Mouse (Mus musculus) gastrocnemius, adult 2 months (tissue): ENCODE results near the gene Ryk. TPM values are rescaled to one million over a fixed set of nuclear protein-coding genes. Genes with fewer than 3 reads are reported as not detected.
A peak's percentile ranks its signal among the peaks of the same experiment; 100 is the strongest.

Source experiments
- DNase-seq: peaks from one replicate; pipeline ENCODE4 v3.0.0; 2022
- H3K27ac ChIP-seq: fragments of 200-600 bp; 2 replicates; pipeline ENCODE4 v1.8.1; 2022; ENCODE audit warnings: mild to moderate bottlenecking
- H3K4me3 ChIP-seq: fragments of 200-600 bp; 2 replicates; pipeline ENCODE4 v1.8.1; 2022; ENCODE audit warnings: mild to moderate bottlenecking, moderate library complexity
- CTCF ChIP-seq: fragments of 200-600 bp; IDR thresholded peaks from 2 replicates; pipeline ENCODE4 v1.8.1; 2022; ENCODE audit warnings: antibody characterized with exemption, mild to moderate bottlenecking, moderate library complexity
- intact Hi-C: fragments of 180-260 bp; cut with DNase I; formaldehyde crosslinking; loops from one replicate; pipeline ENCODE4 v1.15.1; 2025
- total RNA-seq, 2 experiments: library from RNA; stranded (reverse); gene quantifications; 2 replicates each; pipeline ENCODE4 v1.2.3; 2021

The Ryk gene
- total RNA-seq, 2 experiments from 2014 or later: 47.6 to 51.4 TPM

- H3K27ac ChIP-seq: peak overlapping the region; percentile 92
- DNase-seq: no peak
- H3K4me3 ChIP-seq: peak overlapping the region; percentile 95
- TF ChIP-seq CTCF: no peak
- intact Hi-C loops: no loop called here
Observed at GRCm38 (mm10) chr9:102836279-102836678, 1.6 kb downstream of the Ryk start.

- DNase-seq: peak; percentile 78
- intact Hi-C loops: no loop called here
- Histone ChIP-seq H3K4me3 (peak overlapping the region; percentile 13), H3K27ac (peak overlapping the region; percentile 33)
- no peak for TF ChIP-seq CTCF
Observed at GRCm38 (mm10) chr9:102840792-102841778, 6.4 kb downstream of the Ryk start.

- Histone ChIP-seq H3K4me3 (no peak overlapping the region), H3K27ac (peak overlapping the region; percentile 33)
- TF ChIP-seq CTCF: no peak
- DNase-seq: peak; percentile 55
- intact Hi-C loops: no loop called here
Observed at GRCm38 (mm10) chr9:102841832-102842231, 7.1 kb downstream of the Ryk start.

DNA sequence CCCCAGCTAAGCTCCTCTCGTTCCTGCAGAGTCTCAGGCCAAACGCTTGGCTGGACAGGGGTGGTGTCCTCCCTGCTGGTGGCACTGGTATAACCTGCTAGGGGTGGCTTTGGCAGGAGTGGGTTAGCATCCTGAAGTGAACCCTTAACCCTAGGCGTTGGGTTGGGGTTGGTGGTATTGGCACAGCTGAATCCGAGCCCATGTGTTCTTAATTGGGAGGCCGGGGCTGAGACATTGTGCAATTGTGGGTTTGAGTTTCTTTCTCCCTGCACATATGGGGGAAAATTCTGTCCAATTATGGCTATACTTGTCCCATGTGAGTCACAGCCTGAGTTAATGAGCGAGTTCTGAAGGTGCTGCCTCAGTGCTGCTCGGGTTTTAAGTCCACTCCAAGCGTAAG lies 7.8 kb downstream of the Ryk start:
- no peak overlapping the region for H3K4me3 ChIP-seq
- intact Hi-C loops: no loop called here
- H3K27ac ChIP-seq: no peak overlapping the region
- no peak for DNase-seq
- no peak for TF ChIP-seq CTCF

DNA sequence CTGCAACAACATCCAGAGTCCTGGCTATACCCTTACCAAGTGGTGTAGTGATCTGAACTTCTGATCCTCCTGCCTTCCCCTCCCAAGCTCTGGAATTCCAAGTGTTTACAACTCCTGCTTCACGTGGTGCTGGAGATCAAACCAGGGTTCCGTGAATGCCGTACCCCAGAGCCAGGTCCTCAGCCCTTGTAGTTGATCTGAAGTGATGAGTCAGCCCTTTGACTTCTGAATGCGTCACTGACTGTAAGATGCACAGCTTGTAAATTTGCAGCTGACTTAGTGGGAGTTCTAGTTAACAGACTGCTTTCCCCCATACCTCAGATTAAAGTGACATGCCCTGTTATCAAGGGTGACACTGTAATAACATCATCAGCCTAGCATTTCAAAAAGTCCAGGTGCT lies 8.9 kb downstream of the Ryk start:
- no peak for DNase-seq
- H3K27ac ChIP-seq: no peak overlapping the region
- H3K4me3 ChIP-seq: no peak overlapping the region
- TF ChIP-seq CTCF: no peak
- intact Hi-C loops: no loop called here

DNA sequence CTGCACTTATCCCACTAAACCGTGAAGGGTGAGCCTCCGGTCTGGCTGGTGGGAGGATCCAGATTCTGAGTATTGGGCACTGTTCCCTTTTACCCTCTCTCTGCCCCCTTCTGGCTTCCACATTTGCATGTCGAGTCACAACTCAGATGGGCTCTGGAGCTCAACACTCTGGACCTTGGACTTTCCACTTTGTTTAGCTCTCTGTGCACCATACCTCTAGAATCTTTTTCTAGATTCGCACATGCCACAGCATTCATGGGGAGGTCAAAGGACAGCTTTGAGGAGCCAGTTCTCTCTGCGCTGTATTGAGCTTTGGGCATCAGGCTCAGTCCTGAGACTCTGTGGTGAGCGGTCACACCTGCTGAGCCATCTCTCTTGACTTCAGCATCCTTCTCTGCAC lies 11.1 kb downstream of the Ryk start:
- intact Hi-C loops: no loop called here
- Histone ChIP-seq H3K4me3 (no peak overlapping the region), H3K27ac (no peak overlapping the region)
- no peak for TF ChIP-seq CTCF
- no peak for DNase-seq

DNA sequence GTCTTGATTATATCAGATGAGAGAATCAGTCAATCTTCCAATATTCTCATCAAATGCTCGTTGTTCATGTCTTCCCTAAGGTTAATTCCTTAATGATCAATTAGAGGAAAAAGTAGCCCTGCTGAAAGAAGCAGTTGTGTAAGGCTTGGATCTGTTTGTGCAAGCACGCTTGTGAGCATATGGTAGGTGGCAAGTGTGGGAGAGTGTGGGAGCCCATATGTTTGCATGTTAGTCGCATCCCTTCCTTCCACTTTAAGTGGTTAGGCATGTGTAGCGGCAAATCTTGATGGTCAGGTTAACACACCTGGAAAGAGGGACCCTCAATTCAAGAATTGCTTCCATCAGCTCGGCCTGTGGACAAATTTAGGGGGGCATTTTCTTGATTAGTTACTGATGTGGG lies 11.6 kb downstream of the Ryk start:
- TF ChIP-seq CTCF: no peak
- DNase-seq: no peak
- intact Hi-C loops: no loop called here
- H3K4me3 ChIP-seq: no peak overlapping the region
- H3K27ac ChIP-seq: no peak overlapping the region

GRCm38 (mm10) chr9:102852076-102853022 lies 17.6 kb downstream of the Ryk start:
- no peak for TF ChIP-seq CTCF
- no peak for DNase-seq
- no peak overlapping the region for H3K27ac ChIP-seq
- no peak overlapping the region for H3K4me3 ChIP-seq
- intact Hi-C loops: no loop called here

- Histone ChIP-seq H3K4me3 (no peak overlapping the region), H3K27ac (no peak overlapping the region)
- intact Hi-C loops: no loop called here
- no peak for TF ChIP-seq CTCF
- DNase-seq: no peak
Observed at GRCm38 (mm10) chr9:102857856-102858255, 23.1 kb downstream of the Ryk start.

GRCm38 (mm10) chr9:102858283-102858682 lies 23.6 kb downstream of the Ryk start:
- Histone ChIP-seq H3K27ac (no peak overlapping the region), H3K4me3 (no peak overlapping the region)
- DNase-seq: no peak
- intact Hi-C loops: no loop called here
- no peak for TF ChIP-seq CTCF

- DNase-seq: no peak
- intact Hi-C loops: no loop called here
- TF ChIP-seq CTCF: no peak
- Histone ChIP-seq H3K4me3 (no peak overlapping the region), H3K27ac (no peak overlapping the region)
Observed at GRCm38 (mm10) chr9:102859399-102859798, 24.7 kb downstream of the Ryk start.

DNA sequence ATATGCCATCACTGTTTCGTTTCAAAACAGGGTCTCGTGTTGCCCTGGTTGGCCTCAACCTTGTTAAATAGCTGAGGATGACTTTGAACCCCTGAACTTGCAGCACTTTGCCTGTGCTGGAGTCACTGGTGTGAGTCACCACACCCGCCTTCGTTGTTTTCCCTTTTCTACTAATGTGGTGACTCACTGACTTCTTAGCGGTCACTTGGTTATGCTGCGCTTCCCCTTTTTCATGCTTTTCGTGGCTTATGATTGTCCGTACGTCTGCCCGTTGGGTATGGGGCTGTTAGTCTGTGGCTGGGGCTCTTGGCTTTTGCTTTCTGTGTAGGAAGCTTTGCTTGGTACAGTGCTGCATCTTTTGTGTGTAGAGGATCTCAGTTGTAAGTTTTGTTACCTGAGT lies 25.2 kb downstream of the Ryk start:
- no peak for TF ChIP-seq CTCF
- no peak for DNase-seq
- intact Hi-C loops: no loop called here
- Histone ChIP-seq H3K4me3 (no peak overlapping the region), H3K27ac (no peak overlapping the region)

DNA sequence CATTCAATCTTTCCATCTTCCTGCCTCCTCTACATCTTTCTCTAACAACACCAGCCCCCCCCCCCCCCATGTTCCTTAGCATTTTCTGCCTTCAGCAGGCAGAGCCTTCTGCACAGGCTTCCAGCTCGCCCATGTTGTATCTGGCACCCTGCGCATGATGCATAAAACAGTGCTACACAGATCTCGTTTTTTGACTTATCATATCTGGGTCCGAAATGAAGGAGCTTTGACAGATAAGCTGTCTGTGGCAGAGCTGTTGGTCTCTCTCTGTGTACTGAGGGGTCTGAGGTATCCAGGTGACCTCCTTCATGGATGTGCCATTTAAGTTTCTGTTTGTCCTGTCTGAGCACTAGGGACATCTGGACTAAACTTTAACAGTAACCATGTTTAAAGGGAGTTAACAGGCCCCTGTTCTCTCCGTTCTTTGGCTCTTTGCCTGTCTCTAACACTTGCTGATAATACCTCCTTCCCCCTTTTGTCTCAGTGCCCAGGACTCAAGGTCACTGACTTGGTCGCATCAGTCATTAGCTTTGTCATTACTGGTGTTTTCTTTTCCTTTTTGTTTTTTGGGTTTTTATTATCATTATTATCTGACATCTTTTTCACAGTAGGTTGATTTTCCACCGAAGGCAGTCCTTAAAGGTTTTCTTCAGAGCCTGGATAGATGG lies 26.2 kb downstream of the Ryk start:
- no peak overlapping the region for H3K27ac ChIP-seq
- DNase-seq: no peak
- TF ChIP-seq CTCF: no peak
- intact Hi-C loops: no loop called here
- H3K4me3 ChIP-seq: no peak overlapping the region
